Mouse (Mus musculus): Measurements from ENCODE around the gene Srek1ip1. TPM values are rescaled to one million over a fixed set of nuclear protein-coding genes. Genes with fewer than 3 reads are reported as not detected.

Gene Srek1ip1
- polyA plus RNA-seq, 1 experiment from 2014 or later, result 14.0 TPM

DNA sequence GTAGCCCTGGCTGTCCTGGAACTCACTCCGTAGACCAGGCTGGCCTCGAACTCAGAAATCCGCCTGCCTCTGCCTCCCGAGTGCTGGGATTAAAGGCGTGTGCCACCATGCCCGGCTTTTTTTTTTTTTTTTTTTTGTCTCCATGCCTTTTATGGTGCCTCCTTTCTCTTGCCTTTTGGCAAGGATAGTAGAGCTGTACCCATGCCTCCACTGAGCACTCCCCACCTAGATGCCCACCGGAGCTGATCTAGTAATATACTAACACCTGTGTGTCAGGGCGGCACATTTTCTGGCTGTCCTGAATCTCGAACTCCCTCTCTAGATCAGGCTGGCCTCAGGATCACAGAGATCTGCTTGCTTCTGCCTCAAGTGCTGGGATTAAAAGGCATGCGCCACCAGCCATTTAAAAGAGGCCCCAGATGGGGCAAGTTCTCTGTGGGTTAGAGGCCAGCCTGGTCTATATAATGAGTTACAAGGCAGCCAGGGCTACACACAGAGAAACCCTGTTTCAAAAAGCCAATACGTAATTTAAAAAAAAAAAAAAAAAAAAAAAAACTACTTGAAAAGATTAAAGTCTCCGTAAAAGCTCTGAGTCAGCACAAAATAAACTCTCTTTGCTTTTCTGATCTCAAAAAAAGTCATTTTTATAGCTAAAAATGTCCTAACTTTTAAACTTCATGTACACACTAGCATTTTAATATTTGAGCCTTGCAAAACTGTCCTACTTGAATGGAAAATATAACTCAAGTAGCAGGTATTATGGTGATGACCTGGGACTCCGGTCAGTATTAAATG lies 51.2 kb downstream of the Srek1ip1 start:
- no peak for TF ChIP-seq CTCF (IDR thresholded peaks at IDR 0.05; ENCODE audit: low read depth)
- no peak for TF ChIP-seq EP300 (optimal IDR thresholded peaks at IDR 0.05)
- Histone ChIP-seq H3K27me3 (ENCODE audit: control insufficient read depth, insufficient read depth, low read length) (no peaks in the 10 kb centered on the region), H3K9me3 (ENCODE audit: control insufficient read depth, low read length) (no peaks in the 10 kb centered on the region), H3K36me3 (ENCODE audit: control insufficient read depth, insufficient read depth, low read length) (no peaks in the 10 kb centered on the region), H3K4me3 (ENCODE audit: low read depth, low read length) (no peak overlapping the region), H3K4me2 (replicated peaks; ENCODE audit: low read depth) (no peak overlapping the region), H3K4me1 (replicated peaks; ENCODE audit: control insufficient read depth, insufficient read depth) (no peaks in the 10 kb centered on the region), H3K27ac (replicated peaks) (no peak overlapping the region), H3K9ac (ENCODE audit: low read length) (no peak overlapping the region)
- no peak for ATAC-seq (ENCODE audit: low FRiP score, low TSS enrichment)
- WGBS, result 81% methylated on average over 9 of the region's 13 CpGs
- no peak for DNase-seq (ENCODE audit: low spot score)

DNA sequence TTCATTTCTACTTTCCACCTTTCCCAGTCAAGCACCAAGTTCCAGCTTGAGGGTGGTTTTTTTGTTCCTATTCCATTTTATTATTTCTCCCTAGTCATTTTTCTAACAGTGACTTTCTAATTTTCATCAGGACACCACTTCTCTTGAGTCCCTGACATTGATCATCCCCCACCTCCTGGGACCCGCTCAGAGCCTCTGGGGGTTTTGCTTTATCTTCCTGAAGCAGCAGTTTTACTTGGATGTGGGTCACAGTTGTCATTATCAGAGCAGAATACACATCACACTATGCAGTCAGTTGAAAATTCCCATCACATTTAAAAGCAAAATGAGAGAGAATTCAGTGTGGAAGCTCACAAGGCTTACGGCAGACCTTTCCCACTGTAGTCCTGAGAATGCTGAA lies 61.4 kb downstream of the Srek1ip1 start:
- Histone ChIP-seq H3K4me3 (ENCODE audit: low read depth, low read length) (no peak overlapping the region), H3K9me3 (ENCODE audit: control insufficient read depth, low read length) (no peaks in the 10 kb centered on the region), H3K4me2 (replicated peaks; ENCODE audit: low read depth) (no peak overlapping the region), H3K9ac (ENCODE audit: low read length) (no peak overlapping the region), H3K4me1 (replicated peaks; ENCODE audit: control insufficient read depth, insufficient read depth) (no peaks in the 10 kb centered on the region), H3K36me3 (ENCODE audit: control insufficient read depth, insufficient read depth, low read length) (no peaks in the 10 kb centered on the region), H3K27me3 (ENCODE audit: control insufficient read depth, insufficient read depth, low read length) (no peaks in the 10 kb centered on the region), H3K27ac (replicated peaks) (no peak overlapping the region)
- no peak for ATAC-seq (ENCODE audit: low FRiP score, low TSS enrichment)
- 86% methylated on average over 2 of the region's 2 CpGs for WGBS
- no peak for TF ChIP-seq CTCF (IDR thresholded peaks at IDR 0.05; ENCODE audit: low read depth)
- DNase-seq (ENCODE audit: low spot score), result no peak

DNA sequence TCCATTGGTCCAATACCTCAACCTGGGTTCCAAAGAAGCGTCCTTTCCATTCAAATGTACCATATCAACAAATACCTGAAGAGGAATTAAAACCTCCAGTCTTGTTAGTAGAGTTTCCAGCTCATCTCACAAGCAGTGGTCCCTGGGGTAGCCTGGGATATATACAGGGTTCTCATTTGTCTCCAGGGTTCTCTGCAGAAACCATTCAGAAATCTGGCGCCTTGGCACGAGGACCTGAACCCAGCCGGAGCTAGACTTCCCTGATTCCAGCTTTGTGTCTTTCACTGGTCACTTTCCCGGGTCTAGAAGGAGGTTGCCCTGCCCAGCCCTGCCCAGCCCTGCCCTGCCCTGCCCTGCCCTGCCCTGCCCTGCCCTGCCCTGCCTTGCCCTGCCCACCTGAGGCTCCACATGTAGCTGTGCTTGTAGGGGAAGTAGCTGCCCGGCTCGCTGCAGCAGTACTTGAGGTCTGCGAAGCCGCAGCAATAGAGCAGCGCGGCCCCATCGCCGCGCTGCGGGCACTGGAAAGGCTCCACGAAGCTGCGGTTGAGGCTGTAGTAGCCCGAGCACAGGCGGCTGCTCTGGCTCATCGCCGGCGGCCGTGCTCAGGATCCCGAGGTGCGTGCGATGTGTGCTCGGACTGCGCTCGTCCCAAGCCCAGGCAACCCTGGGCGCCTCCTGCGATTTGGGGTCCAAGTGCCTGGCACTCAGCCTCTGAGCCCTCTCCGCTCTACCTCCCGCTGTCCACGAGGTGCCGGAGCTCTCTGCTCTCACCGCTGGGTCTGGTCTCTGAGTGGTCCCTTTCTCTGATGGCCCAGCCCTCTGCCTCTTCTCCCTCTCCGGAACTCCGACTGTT lies 71.1 kb downstream of the Srek1ip1 start, which contains the start of gene Shisal2b:
Gene Shisal2b (minus strand): TSS at position 767 of the 853 bp plus-strand sequence.
- Histone ChIP-seq H3K36me3 (ENCODE audit: control insufficient read depth, insufficient read depth, low read length) (no peaks in the 10 kb centered on the region), H3K9me3 (ENCODE audit: control insufficient read depth, low read length) (no peaks in the 10 kb centered on the region), H3K9ac (ENCODE audit: low read length) (peak within 1 kb of the TSS; percentile 55), H3K4me3 (ENCODE audit: low read depth, low read length) (peak within 1 kb of the TSS; percentile 51), H3K27ac (replicated peaks) (no peak within 1 kb of the TSS), H3K27me3 (ENCODE audit: control insufficient read depth, insufficient read depth, low read length) (no peaks in the 10 kb centered on the region), H3K4me1 (replicated peaks; ENCODE audit: control insufficient read depth, insufficient read depth) (no peaks in the 10 kb centered on the region), H3K4me2 (replicated peaks; ENCODE audit: low read depth) (peak within 1 kb of the TSS; percentile 86)
- ATAC-seq (ENCODE audit: low FRiP score, low TSS enrichment), result peak; percentile 82
- no peak for TF ChIP-seq CTCF (IDR thresholded peaks at IDR 0.05; ENCODE audit: low read depth)
- TF ChIP-seq EP300 (optimal IDR thresholded peaks at IDR 0.05), result no peak
- WGBS, result 4% methylated on average over 38 of the region's 38 CpGs
- DNase-seq (ENCODE audit: low spot score), result peak; percentile 56

DNA sequence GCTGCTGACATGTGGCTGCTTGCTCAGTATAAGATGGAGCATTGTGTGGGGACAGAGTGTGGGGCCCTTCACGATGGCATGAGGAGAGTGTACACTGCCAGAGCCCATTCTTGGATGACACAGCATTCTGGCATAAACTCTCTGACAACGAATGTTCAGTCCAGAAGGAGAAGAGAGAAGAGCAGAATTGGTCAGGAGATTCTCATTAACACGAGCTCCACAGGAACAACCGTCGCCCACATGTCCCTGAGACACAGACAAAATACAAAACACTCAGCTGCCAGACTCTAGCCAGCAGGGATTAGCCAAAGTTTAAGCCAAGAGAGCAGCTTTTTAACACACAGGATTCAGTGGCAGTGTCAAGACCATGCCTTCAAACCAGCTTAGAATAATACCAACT lies 74.4 kb downstream of the Srek1ip1 start:
- no peak overlapping the region for H3K4me3 ChIP-seq (ENCODE audit: low read depth, low read length)
- no peaks in the 10 kb centered on the region for H3K9me3 ChIP-seq (ENCODE audit: control insufficient read depth, low read length)
- no peaks in the 10 kb centered on the region for H3K4me1 ChIP-seq (replicated peaks; ENCODE audit: control insufficient read depth, insufficient read depth)
- no peak overlapping the region for H3K4me2 ChIP-seq (replicated peaks; ENCODE audit: low read depth)
- WGBS, result 68% methylated on average over 5 of the region's 5 CpGs
- ATAC-seq (ENCODE audit: low FRiP score, low TSS enrichment), result no peak
- H3K36me3 ChIP-seq (ENCODE audit: control insufficient read depth, insufficient read depth, low read length), result no peaks in the 10 kb centered on the region
- H3K27me3 ChIP-seq (ENCODE audit: control insufficient read depth, insufficient read depth, low read length), result no peaks in the 10 kb centered on the region
- DNase-seq (ENCODE audit: low spot score), result no peak
- H3K9ac ChIP-seq (ENCODE audit: low read length), result no peak overlapping the region
- no peak overlapping the region for H3K27ac ChIP-seq (replicated peaks)
- TF ChIP-seq EP300 (optimal IDR thresholded peaks at IDR 0.05) (no peak), CTCF (IDR thresholded peaks at IDR 0.05; ENCODE audit: low read depth) (no peak)

DNA sequence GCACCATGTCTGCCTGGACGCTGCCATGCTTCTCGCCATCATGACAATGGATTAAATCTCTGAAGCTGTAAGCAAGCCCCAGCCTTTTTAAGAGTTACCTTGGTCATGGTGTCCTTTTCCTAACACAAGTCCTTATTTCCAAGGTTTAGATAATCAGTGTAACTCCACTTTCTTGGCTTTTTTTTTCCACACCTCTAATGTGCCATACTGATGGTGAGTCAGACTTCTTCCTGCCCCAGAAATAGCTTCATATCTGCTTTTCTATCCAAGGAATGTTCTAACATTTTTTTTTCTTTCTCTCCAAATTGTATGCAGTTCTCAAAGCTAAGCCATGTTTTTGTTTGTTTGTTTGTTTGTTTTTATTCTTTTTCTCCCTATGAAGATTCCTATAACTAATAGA lies 77.6 kb downstream of the Srek1ip1 start:
- no peaks in the 10 kb centered on the region for H3K36me3 ChIP-seq (ENCODE audit: control insufficient read depth, insufficient read depth, low read length)
- H3K4me2 ChIP-seq (replicated peaks; ENCODE audit: low read depth), result no peak overlapping the region
- H3K4me3 ChIP-seq (ENCODE audit: low read depth, low read length), result no peak overlapping the region
- no peaks in the 10 kb centered on the region for H3K27me3 ChIP-seq (ENCODE audit: control insufficient read depth, insufficient read depth, low read length)
- no peak for ATAC-seq (ENCODE audit: low FRiP score, low TSS enrichment)
- no peak overlapping the region for H3K9ac ChIP-seq (ENCODE audit: low read length)
- no peak for DNase-seq (ENCODE audit: low spot score)
- WGBS, result 90% methylated on average over 2 of the region's 2 CpGs
- no peaks in the 10 kb centered on the region for H3K4me1 ChIP-seq (replicated peaks; ENCODE audit: control insufficient read depth, insufficient read depth)
- no peak overlapping the region for H3K27ac ChIP-seq (replicated peaks)
- H3K9me3 ChIP-seq (ENCODE audit: control insufficient read depth, low read length), result no peaks in the 10 kb centered on the region
- no peak for TF ChIP-seq CTCF (IDR thresholded peaks at IDR 0.05; ENCODE audit: low read depth)
- no peak for TF ChIP-seq EP300 (optimal IDR thresholded peaks at IDR 0.05)

DNA sequence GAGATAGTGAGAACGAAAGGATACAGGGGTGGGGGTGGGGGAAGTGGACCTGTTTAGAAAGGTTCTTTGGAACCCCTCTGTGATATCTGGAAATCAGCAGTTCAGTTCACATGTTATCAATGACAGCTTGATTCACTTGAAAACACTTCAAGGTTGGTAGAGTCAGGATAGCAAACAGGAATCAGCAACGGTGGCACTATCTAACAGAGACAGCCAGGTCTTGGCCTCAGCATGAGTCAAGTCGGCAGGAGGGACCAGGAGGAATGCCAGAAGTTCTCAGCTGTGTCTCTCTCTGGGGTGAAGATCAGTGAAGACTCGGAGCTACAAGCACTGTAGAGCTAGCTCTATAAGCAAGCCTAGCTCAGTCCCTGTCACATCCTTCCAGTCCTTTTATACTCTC lies 86.2 kb downstream of the Srek1ip1 start:
- Histone ChIP-seq H3K9me3 (ENCODE audit: control insufficient read depth, low read length) (no peaks in the 10 kb centered on the region), H3K4me3 (ENCODE audit: low read depth, low read length) (no peak overlapping the region), H3K27me3 (ENCODE audit: control insufficient read depth, insufficient read depth, low read length) (no peaks in the 10 kb centered on the region), H3K4me2 (replicated peaks; ENCODE audit: low read depth) (no peak overlapping the region), H3K9ac (ENCODE audit: low read length) (no peak overlapping the region), H3K27ac (replicated peaks) (no peak overlapping the region), H3K36me3 (ENCODE audit: control insufficient read depth, insufficient read depth, low read length) (no peaks in the 10 kb centered on the region), H3K4me1 (replicated peaks; ENCODE audit: control insufficient read depth, insufficient read depth) (no peaks in the 10 kb centered on the region)
- ATAC-seq (ENCODE audit: low FRiP score, low TSS enrichment) (no peak), DNase-seq (ENCODE audit: low spot score) (no peak)
- 50% methylated on average over 4 of the region's 4 CpGs for WGBS
- TF ChIP-seq CTCF (IDR thresholded peaks at IDR 0.05; ENCODE audit: low read depth), result no peak
- no peak for TF ChIP-seq EP300 (optimal IDR thresholded peaks at IDR 0.05)

All from stomach, postnatal 0 days (tissue).